Mouse (Mus musculus) cerebellum, adult 8-10 months (tissue): ENCODE data around the gene Rhbdl3.
A peak's percentile ranks its signal among the peaks of the same experiment; 100 is the strongest.
"Not testable (repeated sequence)": the region's sequence is repeated elsewhere in the genome, so short reads cannot be mapped to it uniquely, and the experiment has no call there.

Experiments
- DNase-seq: peaks from one replicate; pipeline ENCODE4 v3.0.0; 2022

Gene Rhbdl3

GRCm38 (mm10) chr11:80313462-80313861 lies 12.8 kb downstream of the Rhbdl3 start:
- no peak for DNase-seq

GRCm38 (mm10) chr11:80313944-80314343 lies 13.2 kb downstream of the Rhbdl3 start:
- no peak for DNase-seq

- peak; percentile 10 for DNase-seq
Observed at GRCm38 (mm10) chr11:80315743-80316639, 15.3 kb downstream of the Rhbdl3 start.

- DNase-seq, result no peak
Observed at GRCm38 (mm10) chr11:80323255-80323654, 22.5 kb downstream of the Rhbdl3 start.

- DNase-seq, result no peak
Observed at GRCm38 (mm10) chr11:80324636-80325035, 23.9 kb downstream of the Rhbdl3 start.

- DNase-seq, result no peak
Observed at GRCm38 (mm10) chr11:80332709-80333400, 32.1 kb downstream of the Rhbdl3 start.

- no peak for DNase-seq
Observed at GRCm38 (mm10) chr11:80335609-80336350, 35.1 kb downstream of the Rhbdl3 start.

- no peak for DNase-seq
Observed at GRCm38 (mm10) chr11:80336351-80336730, 35.6 kb downstream of the Rhbdl3 start.

- no peak for DNase-seq
Observed at GRCm38 (mm10) chr11:80342482-80342881, 41.8 kb downstream of the Rhbdl3 start.

- peak; percentile 87 for DNase-seq
Observed at GRCm38 (mm10) chr11:80351832-80352430, 51.2 kb downstream of the Rhbdl3 start.

GRCm38 (mm10) chr11:80354832-80355231 lies 54.1 kb downstream of the Rhbdl3 start:
- DNase-seq, result no peak

- no peak for DNase-seq
Observed at GRCm38 (mm10) chr11:80368949-80369348, 68.2 kb downstream of the Rhbdl3 start.

- DNase-seq, result no peak
Observed at GRCm38 (mm10) chr11:80376651-80377050, 75.9 kb downstream of the Rhbdl3 start.

GRCm38 (mm10) chr11:80377712-80378451 lies 77.2 kb downstream of the Rhbdl3 start, which contains the start of gene 5730455P16Rik:
Gene 5730455P16Rik (minus strand): TSS chr11:80378034.
- DNase-seq, result peak; percentile 85

GRCm38 (mm10) chr11:80378452-80379068 lies 77.8 kb downstream of the Rhbdl3 start:
- DNase-seq, result not testable (repeated sequence)

GRCm38 (mm10) chr11:80379184-80379583 lies 78.5 kb downstream of the Rhbdl3 start:
- not testable (repeated sequence) for DNase-seq

- no peak for DNase-seq
Observed at GRCm38 (mm10) chr11:80382626-80383018, 81.9 kb downstream of the Rhbdl3 start.

- DNase-seq, result peak; percentile 96
Observed at GRCm38 (mm10) chr11:80383019-80383625, 82.4 kb downstream of the Rhbdl3 start, which contains the start of gene Zfp207. Gene Zfp207 (plus strand): TSS chr11:80383279.

GRCm38 (mm10) chr11:80383626-80384046 lies 82.9 kb downstream of the Rhbdl3 start:
- no peak for DNase-seq

GRCm38 (mm10) chr11:80384461-80384860 lies 83.7 kb downstream of the Rhbdl3 start:
- no peak for DNase-seq

GRCm38 (mm10) chr11:80385055-80385454 lies 84.3 kb downstream of the Rhbdl3 start:
- DNase-seq, result no peak
